Mouse (Mus musculus): Measurements from ENCODE around the gene Cadm1. TPM values are rescaled to one million over a fixed set of nuclear protein-coding genes. Genes with fewer than 3 reads are reported as not detected.

Cadm1 gene
- polyA plus RNA-seq, 1 experiment from 2014 or later = 41.3 TPM

DNA sequence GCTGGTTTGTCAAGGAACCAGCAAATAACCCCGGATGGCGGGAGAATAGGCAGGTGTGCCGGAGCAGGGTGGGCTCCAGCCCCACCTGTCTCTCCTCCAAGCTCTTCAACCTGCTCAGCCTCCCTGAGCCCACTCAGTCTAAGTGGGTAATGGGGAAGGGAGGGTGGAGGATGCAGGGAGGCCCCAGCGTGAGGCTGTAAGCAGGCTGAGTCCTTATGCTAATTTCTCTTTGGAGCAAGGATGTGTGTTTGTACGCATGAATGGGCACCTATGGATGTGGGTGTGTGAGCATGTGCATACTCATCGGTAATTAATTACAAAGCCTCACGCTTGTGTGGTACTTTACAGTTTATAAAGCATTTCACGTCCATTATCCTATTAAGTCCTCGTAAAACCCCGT, 370.8 kb downstream of the Cadm1 start:
- Histone ChIP-seq H3K9ac (ENCODE audit: low read length) (no peak overlapping the region), H3K9me3 (replicated peaks; ENCODE audit: control insufficient read depth, low read length) (no peaks in the 10 kb centered on the region), H3K4me2 (ENCODE audit: low read depth, low read length) (no peak overlapping the region), H3K4me3 (replicated peaks; ENCODE audit: low read length) (no peak overlapping the region), H3K4me1 (ENCODE audit: control insufficient read depth, insufficient read depth, low read length) (no peaks in the 10 kb centered on the region), H3K27ac (ENCODE audit: low read length) (no peak overlapping the region), H3K27me3 (ENCODE audit: control insufficient read depth, insufficient read depth, low read length) (no peaks in the 10 kb centered on the region), H3K36me3 (ENCODE audit: control insufficient read depth, insufficient read depth, low read length) (no peaks in the 10 kb centered on the region)
- 84% methylated on average over 10 of the region's 10 CpGs for WGBS
- no peak for ATAC-seq (ENCODE audit: insufficient read depth, low FRiP score)

DNA sequence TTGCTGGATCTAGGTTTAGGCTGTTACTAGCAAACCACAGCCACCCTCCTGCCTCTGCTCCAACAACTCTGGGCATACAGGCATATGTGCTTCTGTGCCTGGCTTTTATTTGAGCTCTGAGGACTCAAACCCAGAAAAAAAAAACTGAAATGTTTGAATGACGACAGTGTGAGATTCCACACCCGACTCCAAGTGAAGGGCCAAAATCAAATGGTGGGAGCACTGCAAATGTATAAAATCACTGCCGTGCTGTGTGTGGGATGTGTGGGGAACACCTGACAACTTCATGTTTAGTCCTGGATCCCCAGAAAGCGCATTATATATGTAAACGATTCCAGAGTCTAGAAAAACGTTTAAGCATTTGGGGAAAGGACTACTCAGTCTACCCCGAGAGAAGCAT, 373.7 kb downstream of the Cadm1 start:
- Histone ChIP-seq H3K9me3 (replicated peaks; ENCODE audit: control insufficient read depth, low read length) (no peaks in the 10 kb centered on the region), H3K4me2 (ENCODE audit: low read depth, low read length) (no peak overlapping the region)

DNA sequence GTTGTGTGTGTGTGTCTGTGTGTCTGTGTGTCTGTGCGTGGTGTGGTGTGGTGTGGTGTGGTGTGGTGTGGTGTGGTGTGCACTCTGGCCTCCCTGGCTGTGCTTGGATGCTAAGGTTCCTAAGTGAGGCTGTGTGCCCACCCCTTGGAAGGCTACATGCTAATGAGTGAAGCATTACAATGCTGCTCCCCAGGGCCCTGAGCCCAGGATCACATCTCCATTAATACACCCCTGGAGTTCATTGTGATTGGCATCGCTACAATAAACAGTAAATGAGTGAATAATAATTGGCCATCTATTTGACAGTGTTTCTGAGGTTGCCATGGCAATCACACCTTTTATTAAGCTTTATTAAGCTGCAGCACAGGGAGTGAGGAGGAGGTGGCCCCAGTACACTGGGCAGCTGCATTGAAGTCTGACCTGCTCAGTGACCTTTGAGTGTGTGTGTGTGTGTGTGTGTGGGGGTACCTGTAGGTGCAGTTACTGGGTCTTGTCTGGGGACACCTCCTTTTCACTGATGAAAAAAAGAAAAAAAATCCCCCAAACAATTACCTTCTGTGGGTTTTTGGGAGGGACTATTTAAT, 374.5 kb downstream of the Cadm1 start:
- Histone ChIP-seq H3K9me3 (replicated peaks; ENCODE audit: control insufficient read depth, low read length) (no peaks in the 10 kb centered on the region), H3K36me3 (ENCODE audit: control insufficient read depth, insufficient read depth, low read length) (no peaks in the 10 kb centered on the region), H3K4me1 (ENCODE audit: control insufficient read depth, insufficient read depth, low read length) (no peaks in the 10 kb centered on the region), H3K4me3 (replicated peaks; ENCODE audit: low read length) (no peak overlapping the region), H3K9ac (ENCODE audit: low read length) (no peak overlapping the region), H3K27me3 (ENCODE audit: control insufficient read depth, insufficient read depth, low read length) (no peaks in the 10 kb centered on the region), H3K4me2 (ENCODE audit: low read depth, low read length) (no peak overlapping the region), H3K27ac (ENCODE audit: low read length) (no peak overlapping the region)
- no peak for ATAC-seq (ENCODE audit: insufficient read depth, low FRiP score)
- 78% methylated on average over 2 of the region's 2 CpGs for WGBS

More for the DNA sequence above, 373.7 kb downstream of the Cadm1 start:
- Histone ChIP-seq H3K4me1 (ENCODE audit: control insufficient read depth, insufficient read depth, low read length) (no peaks in the 10 kb centered on the region), H3K9ac (ENCODE audit: low read length) (no peak overlapping the region), H3K36me3 (ENCODE audit: control insufficient read depth, insufficient read depth, low read length) (no peaks in the 10 kb centered on the region), H3K27ac (ENCODE audit: low read length) (no peak overlapping the region), H3K4me3 (replicated peaks; ENCODE audit: low read length) (no peak overlapping the region), H3K27me3 (ENCODE audit: control insufficient read depth, insufficient read depth, low read length) (no peaks in the 10 kb centered on the region)
- WGBS = 57% methylated on average over 7 of the region's 7 CpGs
- ATAC-seq (ENCODE audit: insufficient read depth, low FRiP score) = no peak

DNA sequence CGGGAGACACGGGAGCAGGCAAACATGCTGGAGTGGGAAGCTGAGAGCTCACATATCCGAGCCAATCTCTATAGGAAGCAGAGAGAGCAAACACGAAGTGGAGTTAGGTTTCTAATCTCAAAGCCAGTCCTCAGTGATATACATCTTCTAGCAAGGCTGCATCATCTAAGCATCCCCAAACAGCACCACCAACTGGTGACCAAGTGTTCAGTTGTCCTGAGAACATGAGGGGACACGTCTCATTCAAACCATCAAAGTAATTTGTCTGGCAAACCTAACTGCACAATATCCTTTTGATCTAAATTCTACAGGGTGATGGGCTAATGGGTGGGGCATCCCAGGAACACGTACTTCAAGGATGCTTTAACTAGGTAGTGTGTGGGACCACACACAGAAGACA, 376.5 kb downstream of the Cadm1 start:
- no peaks in the 10 kb centered on the region for H3K27me3 ChIP-seq (ENCODE audit: control insufficient read depth, insufficient read depth, low read length)
- no peak overlapping the region for H3K4me2 ChIP-seq (ENCODE audit: low read depth, low read length)
- no peak overlapping the region for H3K4me3 ChIP-seq (replicated peaks; ENCODE audit: low read length)
- ATAC-seq (ENCODE audit: insufficient read depth, low FRiP score) = no peak
- H3K27ac ChIP-seq (ENCODE audit: low read length) = no peak overlapping the region
- H3K9me3 ChIP-seq (replicated peaks; ENCODE audit: control insufficient read depth, low read length) = no peaks in the 10 kb centered on the region
- no peaks in the 10 kb centered on the region for H3K36me3 ChIP-seq (ENCODE audit: control insufficient read depth, insufficient read depth, low read length)
- WGBS = 33% methylated on average over 6 of the region's 6 CpGs
- H3K4me1 ChIP-seq (ENCODE audit: control insufficient read depth, insufficient read depth, low read length) = no peaks in the 10 kb centered on the region
- H3K9ac ChIP-seq (ENCODE audit: low read length) = no peak overlapping the region

All from stomach, embryonic 16.5 days (tissue).